Mouse (Mus musculus): ENCODE measurements at regions not wholly inside any gene's neighbourhood (a gene's known extent, or its start where the extent isn't known, plus 50 kb on each side); places are given as distances from the start of the nearest gene placed in this dataset. TPM values are rescaled to one million over a fixed set of nuclear protein-coding genes. Genes with fewer than 3 reads are reported as not detected.

Small RNA genes lying in the stretch of these regions (microRNA-seq; reads per million reads assigned to microRNA genes)
- not detected for gene Gm27430

Measured in hindbrain, embryonic 12.5 days (tissue).